Mouse (Mus musculus): ENCODE measurements around the gene Gm10392. TPM values are rescaled to one million over a fixed set of nuclear protein-coding genes. Genes with fewer than 3 reads are reported as not detected.

Gene Gm10392
- polyA plus RNA-seq, 1 experiment from 2014 or later = not detected

- Histone ChIP-seq H3K4me2 (ENCODE audit: low read depth, low read length) (no peak overlapping the region), H3K4me3 (replicated peaks; ENCODE audit: low read length) (no peak overlapping the region), H3K27me3 (ENCODE audit: control insufficient read depth, insufficient read depth, low read length) (peaks cover 12% of the 10 kb centered on the region; the same call in 1 of the 2 replicates), H3K9ac (ENCODE audit: low read length) (no peak overlapping the region), H3K36me3 (ENCODE audit: control insufficient read depth, insufficient read depth, low read length) (no peaks in the 10 kb centered on the region), H3K27ac (ENCODE audit: low read length) (no peak overlapping the region), H3K4me1 (ENCODE audit: control insufficient read depth, insufficient read depth, low read length) (peaks cover 23% of the 10 kb centered on the region), H3K9me3 (replicated peaks; ENCODE audit: control insufficient read depth, low read length) (no peaks in the 10 kb centered on the region)
- no peak for ATAC-seq (ENCODE audit: insufficient read depth, low FRiP score)
- WGBS = 80% methylated on average over 27 of the region's 27 CpGs
These were observed 773 bp downstream of the Gm10392 start for GRCm38 (mm10) chr11:77518051-77518798.

- H3K27me3 ChIP-seq (ENCODE audit: control insufficient read depth, insufficient read depth, low read length) = peaks cover 12% of the 10 kb centered on the region; the same call in 1 of the 2 replicates
- H3K36me3 ChIP-seq (ENCODE audit: control insufficient read depth, insufficient read depth, low read length) = no peaks in the 10 kb centered on the region
- H3K9ac ChIP-seq (ENCODE audit: low read length) = no peak overlapping the region
- 68% methylated on average over 5 of the region's 5 CpGs for WGBS
- H3K4me3 ChIP-seq (replicated peaks; ENCODE audit: low read length) = no peak overlapping the region
- H3K9me3 ChIP-seq (replicated peaks; ENCODE audit: control insufficient read depth, low read length) = no peaks in the 10 kb centered on the region
- H3K27ac ChIP-seq (ENCODE audit: low read length) = no peak overlapping the region
- no peak overlapping the region for H3K4me2 ChIP-seq (ENCODE audit: low read depth, low read length)
- no peak for ATAC-seq (ENCODE audit: insufficient read depth, low FRiP score)
- peaks cover 29% of the 10 kb centered on the region for H3K4me1 ChIP-seq (ENCODE audit: control insufficient read depth, insufficient read depth, low read length)
These were observed 2.2 kb downstream of the Gm10392 start for GRCm38 (mm10) chr11:77516553-77517425.

GRCm38 (mm10) chr11:77515637-77516552 is 3.1 kb downstream of the Gm10392 start, which contains the start of gene Trp53i13:
Trp53i13 (minus strand) TSS chr11:77515980.
- peak within 1 kb of the TSS; percentile 71 for H3K9ac ChIP-seq (ENCODE audit: low read length)
- no peak for ATAC-seq (ENCODE audit: insufficient read depth, low FRiP score)
- peak within 1 kb of the TSS; percentile 77 for H3K4me3 ChIP-seq (replicated peaks; ENCODE audit: low read length)
- peaks cover 30% of the 10 kb centered on the region for H3K4me1 ChIP-seq (ENCODE audit: control insufficient read depth, insufficient read depth, low read length)
- peaks cover 12% of the 10 kb centered on the region; the same call in 1 of the 2 replicates for H3K27me3 ChIP-seq (ENCODE audit: control insufficient read depth, insufficient read depth, low read length)
- no peaks in the 10 kb centered on the region for H3K36me3 ChIP-seq (ENCODE audit: control insufficient read depth, insufficient read depth, low read length)
- WGBS = 6% methylated on average over 39 of the region's 39 CpGs
- H3K27ac ChIP-seq (ENCODE audit: low read length) = no peak within 1 kb of the TSS
- H3K9me3 ChIP-seq (replicated peaks; ENCODE audit: control insufficient read depth, low read length) = no peaks in the 10 kb centered on the region
- peak within 1 kb of the TSS; percentile 89 for H3K4me2 ChIP-seq (ENCODE audit: low read depth, low read length)

GRCm38 (mm10) chr11:77514832-77515636 is 4.0 kb downstream of the Gm10392 start, which contains the start of gene Abhd15:
Abhd15 (plus strand) TSS chr11:77515121.
- WGBS = under 1% methylated on average over 72 of the region's 72 CpGs
- Histone ChIP-seq H3K27me3 (ENCODE audit: control insufficient read depth, insufficient read depth, low read length) (peaks cover 12% of the 10 kb centered on the region; the same call in 1 of the 2 replicates), H3K9ac (ENCODE audit: low read length) (peak within 1 kb of the TSS; percentile 75), H3K4me1 (ENCODE audit: control insufficient read depth, insufficient read depth, low read length) (peaks cover 30% of the 10 kb centered on the region), H3K4me2 (ENCODE audit: low read depth, low read length) (peak within 1 kb of the TSS; percentile 89), H3K4me3 (replicated peaks; ENCODE audit: low read length) (peak within 1 kb of the TSS; percentile 77), H3K36me3 (ENCODE audit: control insufficient read depth, insufficient read depth, low read length) (0 out of 2 replicates have a peak, but pooled peaks cover 2% of the 10 kb centered on the region), H3K9me3 (replicated peaks; ENCODE audit: control insufficient read depth, low read length) (no peaks in the 10 kb centered on the region), H3K27ac (ENCODE audit: low read length) (no peak within 1 kb of the TSS)
- peak; percentile 51 for ATAC-seq (ENCODE audit: insufficient read depth, low FRiP score)

- 15% methylated on average over 19 of the region's 19 CpGs for WGBS
These were observed 4.6 kb downstream of the Gm10392 start for GRCm38 (mm10) chr11:77514281-77514831.

GRCm38 (mm10) chr11:77513811-77514170 is 5.2 kb downstream of the Gm10392 start:
- Histone ChIP-seq H3K9ac (ENCODE audit: low read length) (peak overlapping the region; percentile 75), H3K4me1 (ENCODE audit: control insufficient read depth, insufficient read depth, low read length) (peaks cover 30% of the 10 kb centered on the region), H3K36me3 (ENCODE audit: control insufficient read depth, insufficient read depth, low read length) (0 out of 2 replicates have a peak, but pooled peaks cover 3% of the 10 kb centered on the region), H3K27me3 (ENCODE audit: control insufficient read depth, insufficient read depth, low read length) (peaks cover 12% of the 10 kb centered on the region; the same call in 1 of the 2 replicates), H3K4me2 (ENCODE audit: low read depth, low read length) (peak overlapping the region; percentile 89), H3K27ac (ENCODE audit: low read length) (peak overlapping the region; percentile 66), H3K9me3 (replicated peaks; ENCODE audit: control insufficient read depth, low read length) (no peaks in the 10 kb centered on the region), H3K4me3 (replicated peaks; ENCODE audit: low read length) (peak overlapping the region; percentile 77)
- no peak for ATAC-seq (ENCODE audit: insufficient read depth, low FRiP score)
- WGBS = 20% methylated on average over 10 of the region's 10 CpGs

More at GRCm38 (mm10) chr11:77514281-77514831, 4.6 kb downstream of the Gm10392 start:
- Histone ChIP-seq H3K9me3 (replicated peaks; ENCODE audit: control insufficient read depth, low read length) (no peaks in the 10 kb centered on the region), H3K36me3 (ENCODE audit: control insufficient read depth, insufficient read depth, low read length) (0 out of 2 replicates have a peak, but pooled peaks cover 3% of the 10 kb centered on the region), H3K27ac (ENCODE audit: low read length) (no peak overlapping the region), H3K4me1 (ENCODE audit: control insufficient read depth, insufficient read depth, low read length) (peaks cover 30% of the 10 kb centered on the region), H3K4me3 (replicated peaks; ENCODE audit: low read length) (peak overlapping the region; percentile 77), H3K4me2 (ENCODE audit: low read depth, low read length) (peak overlapping the region; percentile 89), H3K27me3 (ENCODE audit: control insufficient read depth, insufficient read depth, low read length) (peaks cover 12% of the 10 kb centered on the region; the same call in 1 of the 2 replicates), H3K9ac (ENCODE audit: low read length) (peak overlapping the region; percentile 71)
- no peak for ATAC-seq (ENCODE audit: insufficient read depth, low FRiP score)

- H3K36me3 ChIP-seq (ENCODE audit: control insufficient read depth, insufficient read depth, low read length) = 0 out of 2 replicates have a peak, but pooled peaks cover 3% of the 10 kb centered on the region
- peak overlapping the region; percentile 74 for H3K27ac ChIP-seq (ENCODE audit: low read length)
- under 1% methylated on average over 68 of the region's 84 CpGs for WGBS
- peak overlapping the region; percentile 89 for H3K4me2 ChIP-seq (ENCODE audit: low read depth, low read length)
- peak overlapping the region; percentile 77 for H3K4me3 ChIP-seq (replicated peaks; ENCODE audit: low read length)
- peak; percentile 84 for ATAC-seq (ENCODE audit: insufficient read depth, low FRiP score)
- H3K4me1 ChIP-seq (ENCODE audit: control insufficient read depth, insufficient read depth, low read length) = peaks cover 35% of the 10 kb centered on the region
- no peaks in the 10 kb centered on the region for H3K9me3 ChIP-seq (replicated peaks; ENCODE audit: control insufficient read depth, low read length)
- peaks cover 12% of the 10 kb centered on the region; the same call in 1 of the 2 replicates for H3K27me3 ChIP-seq (ENCODE audit: control insufficient read depth, insufficient read depth, low read length)
- H3K9ac ChIP-seq (ENCODE audit: low read length) = peak overlapping the region; percentile 84
These were observed 5.8 kb downstream of the Gm10392 start for GRCm38 (mm10) chr11:77512891-77513810.
